Mouse (Mus musculus) liver, embryonic 14.5 days (tissue): Measurements from ENCODE around the gene Usp2.

ENCODE experiments used
- CTCF ChIP-seq: IDR thresholded peaks from 2 replicates; pipeline ENCODE4 v1.5.1; 2016; ENCODE audit warnings: antibody characterized with exemption, low read depth, control low read depth
- EP300 ChIP-seq: IDR thresholded peaks from 2 replicates; pipeline ENCODE4 v1.6.1; 2016; ENCODE audit warnings: antibody characterized with exemption, low read depth

- TF ChIP-seq EP300 (no peak), CTCF (peak; percentile 39)
Measured at GRCm38 (mm10) chr9:44116182-44116581, 49.4 kb downstream of the Usp2 start.
